In the genomic region with DNA sequence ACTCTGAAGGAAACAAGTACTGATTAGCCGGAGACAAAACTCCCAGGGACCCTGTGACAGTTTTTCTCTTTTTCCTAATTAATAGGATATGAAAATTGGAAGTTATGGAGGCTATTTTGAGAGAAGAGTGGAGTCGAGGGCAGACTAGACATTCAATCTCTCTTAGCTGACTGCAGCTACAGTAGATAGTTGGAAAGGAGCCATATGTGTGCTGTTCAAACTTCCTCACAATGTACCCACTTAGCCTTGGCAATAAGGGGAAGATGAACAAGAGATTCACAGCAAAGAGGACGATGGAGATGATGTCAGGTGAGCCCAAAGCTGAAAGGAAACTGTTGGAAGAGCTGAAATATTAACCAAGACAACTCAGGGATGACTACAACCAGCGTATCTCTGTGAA, we compare ENCODE assay signal across 15 mouse cellular contexts.
"Had no signal": no experiment of that assay in that cellular context is flagged by ENCODE, and none has a peak within 500 bp of the region (broad histone marks: within the 10 kb centered on the region; RNA-seq: fewer than 3 reads in every experiment).

No protein-coding gene starts in this region.

- H3K4me1 ChIP-seq: neural tube, embryonic 15.5 days; stomach, embryonic 15.5 days had no signal

- H3K4me3 ChIP-seq: neural tube, embryonic 15.5 days; stomach, embryonic 15.5 days had no signal

- H3K36me3 ChIP-seq: neural tube, embryonic 15.5 days; stomach, embryonic 15.5 days had no signal

- DNase-seq: retina, postnatal 1 day; right cerebral cortex, adult 18-20 months; right cerebral cortex, postnatal 14 days; right cerebral cortex, postnatal 25 days; right cerebral cortex, postnatal 4 days; spleen, adult 18-20 months; thymus, adult 18-20 months; thymus, adult 2 months; thymus, postnatal 14 days; thymus, postnatal 25 days; thymus, postnatal 36 days; thymus, postnatal 4 days had no signal

- H3K9me3 ChIP-seq: neural tube, embryonic 15.5 days; stomach, embryonic 15.5 days had no signal

- H3K27me3 ChIP-seq: neural tube, embryonic 15.5 days; stomach, embryonic 15.5 days had no signal

- H3K9ac ChIP-seq: neural tube, embryonic 15.5 days; stomach, embryonic 15.5 days had no signal

- H3K27ac ChIP-seq: neural tube, embryonic 15.5 days; stomach, embryonic 15.5 days; stomach, postnatal 0 days had no signal
